Mouse (Mus musculus) ES-E14 (cell line): ENCODE measurements at regions not wholly inside any gene's neighbourhood (a gene's known extent, or its start where the extent isn't known, plus 50 kb on each side); places are given as distances from the start of the nearest gene placed in this dataset.

Experiments
- DNase-seq: peaks from one replicate; pipeline ENCODE4 v3.0.0-alpha.2; 2013; ENCODE audit warnings: low read depth, low spot score
- H3K27ac ChIP-seq: 2 replicates; pipeline ENCODE4 v1.5.1; 2012; ENCODE audit warnings: low read depth, mild to moderate bottlenecking, low read length, moderate library complexity, mixed read lengths; ENCODE audit not compliant: poor library complexity, insufficient read depth, severe bottlenecking
- H3K36me3 ChIP-seq: 2 replicates; pipeline ENCODE4 v1.6.1; 2012; ENCODE audit warnings: mild to moderate bottlenecking, low read length, moderate library complexity, mixed read lengths; ENCODE audit not compliant: control insufficient read depth, poor library complexity, insufficient read depth, severe bottlenecking
- H3K4me1 ChIP-seq, 2 experiments: fragments of 150-350 bp in 1 of 2; sonication (generic) in 1 of 2; 2 replicates each; pipeline ENCODE4 v1.6.1; 2012; ENCODE audit warnings: low read length in 2 of 2, mild to moderate bottlenecking in 1 of 2, mixed read lengths in 1 of 2; ENCODE audit not compliant: control insufficient read depth in 2 of 2, insufficient read depth in 2 of 2, poor library complexity in 1 of 2
- H3K4me3 ChIP-seq, 2 experiments: fragments of 150-350 bp in 1 of 2; sonication (generic) in 1 of 2; 2 replicates each; pipeline ENCODE4 v1.5.1; 2012; ENCODE audit warnings: low read length in 2 of 2, low read depth in 1 of 2, mild to moderate bottlenecking in 1 of 2, mixed read lengths in 1 of 2; ENCODE audit not compliant: insufficient read depth in 1 of 2, poor library complexity in 1 of 2, severe bottlenecking in 1 of 2
- H3K9ac ChIP-seq: 2 replicates; pipeline ENCODE4 v1.6.1; 2012; ENCODE audit warnings: low read depth, mild to moderate bottlenecking, low read length, mixed read lengths; ENCODE audit not compliant: poor library complexity, insufficient read depth, severe bottlenecking
- H3K9me3 ChIP-seq: fragments of 150-350 bp; sonication (generic); 2 replicates; pipeline ENCODE4 v1.6.1; 2012; ENCODE audit warnings: low read depth, mild to moderate bottlenecking, low read length; ENCODE audit not compliant: control insufficient read depth, insufficient read depth
- CHD2 ChIP-seq: IDR thresholded peaks from 2 replicates; pipeline ENCODE4 v1.6.1; 2014; ENCODE audit warnings: mild to moderate bottlenecking, low read depth, low read length, inconsistent platforms
- HCFC1 ChIP-seq: IDR thresholded peaks from 2 replicates; pipeline ENCODE4 v1.6.1; 2012; ENCODE audit warnings: low read length, inconsistent platforms, borderline replicate concordance; ENCODE audit not compliant: insufficient read depth
- MAFK ChIP-seq: IDR thresholded peaks from 2 replicates; pipeline ENCODE4 v1.6.1; 2014; ENCODE audit warnings: mild to moderate bottlenecking, low read depth, low read length, inconsistent platforms; ENCODE audit not compliant: insufficient read depth
- ZC3H11A ChIP-seq: IDR thresholded peaks from 2 replicates; pipeline ENCODE4 v1.6.1; 2012; ENCODE audit warnings: low read depth, mild to moderate bottlenecking, inconsistent platforms, low read length, borderline replicate concordance
- ZNF384 ChIP-seq: IDR thresholded peaks from 2 replicates; pipeline ENCODE4 v1.6.1; 2012; ENCODE audit warnings: low read depth, low read length, inconsistent platforms
- in situ Hi-C, 2 experiments: fragments of 600-800 bp; cut with MboI; formaldehyde crosslinking; loops; one replicate each; pipeline ENCODE4 v1.15.1; 2025; ENCODE audit warnings: low sequenced_read_pairs in 2 of 2, inconsistent platforms in 1 of 2; ENCODE audit not compliant: unreplicated experiment in 2 of 2

DNA sequence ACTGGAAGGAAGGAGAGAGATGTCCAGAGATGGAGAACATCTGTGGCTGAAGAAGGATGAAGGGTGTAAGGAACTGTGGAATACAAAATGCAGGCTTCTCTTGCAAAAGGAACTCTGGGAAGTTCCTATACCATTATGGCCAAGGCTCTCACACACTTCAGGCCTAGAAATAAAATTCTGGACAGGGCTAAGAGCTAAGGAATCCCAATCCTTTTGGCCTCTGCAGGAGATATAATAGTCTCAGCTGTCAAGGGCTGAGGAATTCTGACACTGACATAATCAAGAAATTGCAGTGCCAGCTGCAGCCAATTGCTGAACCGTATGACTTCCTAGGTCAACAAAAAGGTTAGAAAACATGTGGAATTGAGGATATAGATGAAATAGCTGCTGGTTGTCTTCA, 886.2 kb upstream of the Adgrl2 start:
- H3K36me3 ChIP-seq: no peaks in the 10 kb centered on the region
- H3K9ac ChIP-seq: no peak overlapping the region
- TF ChIP-seq CHD2 (no peak), HCFC1 (no peak), MAFK (no peak), ZNF384 (no peak), ZC3H11A (no peak)
- in situ Hi-C loops: no loop called here
- H3K27ac ChIP-seq: no peak overlapping the region
- H3K4me1 ChIP-seq: no peaks in the 10 kb centered on the region
- no peaks in the 10 kb centered on the region for H3K9me3 ChIP-seq
- no peak overlapping the region for H3K4me3 ChIP-seq
- DNase-seq: no peak

DNA sequence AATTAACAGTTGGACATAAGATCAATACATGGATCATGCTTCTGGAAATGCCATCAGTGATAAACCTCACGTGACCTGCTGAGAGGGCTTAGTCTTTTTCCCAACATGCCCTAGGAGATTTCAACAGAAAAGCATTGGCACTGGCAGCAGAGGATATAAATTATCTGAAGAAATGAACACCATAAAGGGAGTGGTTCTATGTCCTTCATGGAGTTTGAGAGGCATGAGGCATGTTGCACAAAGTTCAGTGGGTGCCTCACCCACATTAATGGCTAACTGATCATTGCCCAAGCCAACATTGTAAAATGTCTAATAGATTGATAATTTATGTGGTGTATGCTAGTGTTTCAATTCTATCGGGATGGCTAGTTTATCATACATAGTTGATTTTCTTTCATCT, 875.6 kb upstream of the Adgrl2 start:
- DNase-seq: no peak
- H3K9ac ChIP-seq: no peak overlapping the region
- TF ChIP-seq MAFK: no peak
- no peak for TF ChIP-seq ZC3H11A
- TF ChIP-seq HCFC1: no peak
- TF ChIP-seq CHD2: no peak
- TF ChIP-seq ZNF384: no peak
- no peaks in the 10 kb centered on the region for H3K36me3 ChIP-seq
- no peak overlapping the region for H3K27ac ChIP-seq
- in situ Hi-C loops: no loop called here
- no peak overlapping the region for H3K4me3 ChIP-seq
- H3K9me3 ChIP-seq: no peaks in the 10 kb centered on the region
- H3K4me1 ChIP-seq: no peaks in the 10 kb centered on the region

DNA sequence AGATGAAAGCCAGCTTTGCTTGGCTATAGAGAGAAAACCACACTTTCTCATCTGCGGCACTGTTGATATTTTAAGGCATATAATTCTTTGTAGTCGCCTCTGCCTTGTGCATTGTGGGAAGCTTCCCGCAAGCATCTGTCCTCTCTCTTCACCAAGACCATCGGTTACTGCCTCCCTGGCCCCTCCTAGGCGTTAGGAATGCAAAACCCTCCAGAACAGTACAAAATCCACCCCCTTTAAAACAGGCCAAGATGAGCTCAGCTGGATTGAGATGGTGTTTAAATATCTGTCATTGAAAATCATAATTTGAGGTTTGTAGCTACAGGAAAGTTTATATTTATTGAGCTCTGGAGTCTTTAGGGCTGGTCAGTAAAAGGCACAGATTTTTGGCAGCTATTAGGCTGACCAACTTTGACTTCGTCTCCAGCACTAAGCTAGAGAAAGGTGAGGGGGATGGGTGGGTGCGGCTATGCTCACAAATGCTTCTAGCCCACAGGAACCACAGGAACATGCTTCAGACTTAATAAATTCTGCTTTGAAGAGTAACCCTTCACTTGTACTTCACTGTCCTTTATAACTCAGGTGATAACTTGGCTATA, 856.7 kb upstream of the Adgrl2 start:
- in situ Hi-C loops: no loop called here
- no peak overlapping the region for H3K27ac ChIP-seq

DNA sequence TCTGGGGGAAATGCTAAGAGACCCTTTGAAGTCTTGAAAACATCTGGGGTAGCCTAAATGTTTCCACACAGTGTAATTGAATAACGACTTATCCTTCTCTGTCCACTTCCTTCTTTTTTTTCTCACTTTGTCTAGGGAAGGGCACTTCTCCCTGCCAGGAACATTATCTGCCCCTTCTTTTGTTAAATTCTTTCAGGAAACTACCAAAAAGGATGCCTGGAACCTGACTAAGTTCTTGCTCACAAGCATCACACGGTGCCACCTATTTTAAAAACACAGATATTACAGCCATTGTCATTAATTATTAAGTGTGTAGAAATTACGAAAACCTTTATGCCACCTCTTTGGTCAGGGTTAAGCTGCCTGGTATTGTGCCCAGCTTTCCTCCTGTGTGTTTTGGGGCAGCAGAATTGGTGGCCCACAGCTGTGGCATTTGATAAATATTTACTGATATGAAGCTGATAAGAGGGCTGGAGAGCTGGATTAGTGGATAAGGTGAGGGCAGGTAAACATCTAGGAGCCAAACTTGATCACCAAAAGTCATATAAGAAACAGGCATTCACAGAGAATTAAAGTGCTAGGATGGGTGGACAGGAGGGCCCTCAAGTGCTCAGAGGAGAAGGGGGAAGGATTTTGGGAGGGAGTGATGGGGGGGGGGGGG, 855.6 kb upstream of the Adgrl2 start:
- in situ Hi-C loops: no loop called here
- DNase-seq: no peak

More for the DNA sequence above, 856.7 kb upstream of the Adgrl2 start:
- no peak overlapping the region for H3K4me3 ChIP-seq
- no peaks in the 10 kb centered on the region for H3K36me3 ChIP-seq
- DNase-seq: no peak
- no peak for TF ChIP-seq ZNF384
- no peak for TF ChIP-seq MAFK
- TF ChIP-seq HCFC1: no peak
- TF ChIP-seq CHD2: no peak
- no peak for TF ChIP-seq ZC3H11A
- no peaks in the 10 kb centered on the region for H3K4me1 ChIP-seq
- H3K9ac ChIP-seq: no peak overlapping the region
- H3K9me3 ChIP-seq: no peaks in the 10 kb centered on the region

More for the DNA sequence above, 855.6 kb upstream of the Adgrl2 start:
- no peaks in the 10 kb centered on the region for H3K9me3 ChIP-seq
- no peaks in the 10 kb centered on the region for H3K4me1 ChIP-seq
- no peak overlapping the region for H3K4me3 ChIP-seq
- no peak overlapping the region for H3K9ac ChIP-seq
- TF ChIP-seq ZC3H11A (no peak), ZNF384 (no peak)
- no peak overlapping the region for H3K27ac ChIP-seq
- H3K36me3 ChIP-seq: no peaks in the 10 kb centered on the region
